Mouse (Mus musculus) kidney, adult 2 months (tissue): Measurements from ENCODE around the gene Slc47a2.

Source experiments
- CTCF ChIP-seq: fragments of 200-500 bp; conservative IDR thresholded peaks from 2 replicates; pipeline ENCODE4 v1.5.1; 2011; ENCODE audit warnings: low read depth, mild to moderate bottlenecking, control low read depth, low read length, moderate library complexity, mixed read lengths; ENCODE audit not compliant: insufficient read depth, insufficient read length
- POLR2A ChIP-seq: fragments of 200-500 bp; IDR thresholded peaks from one replicate; pipeline ENCODE4 v1.6.1; 2011; ENCODE audit warnings: low read depth, low read length, control low read depth

- peak; percentile 27; the same call in 1 of the 2 replicates for TF ChIP-seq CTCF
- TF ChIP-seq POLR2A, result no peak
Measured at GRCm38 (mm10) chr11:61346133-61346532, 3.5 kb upstream of the Slc47a2 start.
